Mouse (Mus musculus): ENCODE data around the gene Olfr1329. TPM values are rescaled to one million over a fixed set of nuclear protein-coding genes. Genes with fewer than 3 reads are reported as not detected.
A peak's percentile ranks its signal among the peaks of the same experiment; 100 is the strongest.
"Not testable (repeated sequence)": the region's sequence is repeated elsewhere in the genome, so short reads cannot be mapped to it uniquely, and the experiment has no call there.

The Olfr1329 gene
- not detected for total RNA-seq (2021)
- long read RNA-seq, experiment 1: 0 reads
- long read RNA-seq, experiment 2: 0 reads

DNA sequence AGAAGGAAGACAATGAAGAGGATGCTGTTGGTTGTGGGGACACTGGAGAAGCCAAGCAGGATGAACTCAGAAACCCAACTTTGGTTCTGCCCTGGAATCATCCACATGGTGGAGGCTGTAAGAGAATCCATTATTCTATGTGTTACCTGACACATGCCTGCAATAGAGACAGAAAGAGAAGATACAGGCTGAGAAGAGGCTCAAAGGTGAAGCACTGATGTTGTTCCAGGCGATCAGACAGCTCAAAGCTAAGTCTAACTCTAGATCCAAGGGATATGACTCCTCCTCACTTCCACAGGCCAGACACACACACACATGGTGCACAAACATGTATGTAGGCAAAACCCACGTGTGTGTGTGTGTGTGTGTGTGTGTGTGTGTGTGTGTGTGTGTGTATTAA lies at the start of gene Olfr1329:
Gene Olfr1329, minus strand, starts transcription at position 101 of the 400 bp plus-strand sequence.
- not testable (repeated sequence) for DNase-seq

DNA sequence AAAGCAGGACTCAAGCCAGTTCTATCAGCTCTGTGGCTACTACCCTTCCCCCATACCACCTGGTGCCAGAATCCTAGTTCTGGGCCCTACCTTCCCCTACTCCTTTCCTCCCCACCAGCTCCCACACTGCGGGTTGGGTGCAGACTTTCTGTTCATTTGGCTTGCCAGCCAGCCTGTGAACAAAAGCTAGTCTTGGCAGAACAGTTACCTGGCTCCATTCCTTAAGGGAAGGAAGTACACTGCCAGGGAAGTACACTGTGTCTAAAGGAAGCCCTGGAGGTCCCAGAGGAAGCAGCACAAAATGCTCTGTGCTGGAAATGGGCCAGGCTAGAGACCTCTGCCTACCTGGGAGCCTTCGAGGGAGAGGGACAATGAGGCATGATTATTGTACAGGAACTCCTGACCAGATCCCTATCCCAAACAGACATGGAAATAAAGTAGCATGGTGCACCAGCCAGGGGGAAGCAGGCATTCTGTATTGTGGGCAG lies 43.9 kb upstream of the Olfr1329 start, which contains the start of gene Lao1:
Gene Lao1, plus strand, starts transcription at position 438 of the 488 bp plus-strand sequence.
- peak; percentile 29 to 73 for DNase-seq

DNA sequence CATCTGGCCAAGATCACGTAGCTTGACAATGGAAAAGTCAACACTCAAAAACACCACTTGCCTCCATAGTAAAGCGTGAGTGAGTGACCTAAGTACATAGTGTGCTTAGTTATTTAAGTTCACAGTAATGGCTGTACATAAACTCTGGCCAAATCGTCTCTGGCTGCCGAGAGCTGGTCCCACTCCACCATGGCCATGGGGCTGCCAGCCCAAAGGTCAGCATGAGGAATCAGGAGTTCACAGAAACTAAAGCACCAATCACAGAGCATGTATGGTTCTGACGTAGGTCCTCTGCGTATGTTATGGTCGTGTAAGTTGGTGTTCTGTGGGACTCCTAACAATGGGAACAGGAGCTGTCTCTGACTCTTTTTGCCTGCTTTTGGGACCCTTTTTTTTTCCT lies 41.5 kb upstream of the Olfr1329 start:
- DNase-seq: no peak

GRCm38 (mm10) chr4:118938512-118938911 lies 21.2 kb upstream of the Olfr1329 start, which contains the start of gene Olfr1328:
Gene Olfr1328, minus strand, starts transcription at chr4:118938612.
- no peak for DNase-seq

DNA sequence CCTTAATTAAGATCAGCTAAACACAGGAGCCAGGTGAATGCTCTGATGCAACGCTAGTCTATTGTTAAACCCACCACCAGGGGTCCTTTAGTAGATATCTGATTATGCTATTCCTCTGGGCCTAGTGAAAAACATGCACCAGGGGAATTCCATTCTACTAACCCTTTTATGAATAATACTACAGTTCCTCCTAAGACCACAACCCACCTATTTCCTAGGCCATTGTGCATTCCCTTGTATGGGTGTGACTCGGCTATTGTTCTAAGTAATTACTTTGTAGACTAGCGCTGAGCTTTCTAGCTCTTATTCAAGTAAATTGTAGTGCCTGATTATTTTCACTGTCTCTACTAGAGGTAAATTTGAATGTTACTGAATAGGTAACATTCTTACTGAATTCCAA lies 14.1 kb upstream of the Olfr1329 start:
- DNase-seq: not testable (repeated sequence)

DNA sequence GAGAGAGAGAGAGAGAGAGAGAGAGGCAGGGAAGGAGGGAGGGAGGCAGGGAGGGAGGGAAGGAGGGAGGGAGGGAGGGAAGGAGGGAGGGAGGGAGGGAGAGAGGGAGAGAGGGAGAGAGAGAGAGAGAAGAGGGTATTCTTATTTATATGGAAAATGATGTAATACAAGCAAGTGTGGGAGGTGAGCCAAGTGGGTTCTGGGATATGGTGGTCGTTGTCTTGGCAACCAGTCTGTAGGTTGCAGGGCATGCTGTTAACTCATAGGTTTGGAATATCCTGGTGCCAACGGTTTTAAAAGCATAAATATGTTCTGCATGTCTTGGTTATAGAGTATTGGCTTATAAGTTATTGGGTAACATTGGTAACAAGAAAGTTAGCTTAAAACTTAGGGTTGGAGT lies 15.3 kb downstream of the Olfr1329 start:
- no peak for DNase-seq

GRCm38 (mm10) chr4:118888297-118888696 lies 29.0 kb downstream of the Olfr1329 start, which contains the start of gene Olfr1330:
Gene Olfr1330, plus strand, starts transcription at chr4:118888597.
- DNase-seq: no peak

DNA sequence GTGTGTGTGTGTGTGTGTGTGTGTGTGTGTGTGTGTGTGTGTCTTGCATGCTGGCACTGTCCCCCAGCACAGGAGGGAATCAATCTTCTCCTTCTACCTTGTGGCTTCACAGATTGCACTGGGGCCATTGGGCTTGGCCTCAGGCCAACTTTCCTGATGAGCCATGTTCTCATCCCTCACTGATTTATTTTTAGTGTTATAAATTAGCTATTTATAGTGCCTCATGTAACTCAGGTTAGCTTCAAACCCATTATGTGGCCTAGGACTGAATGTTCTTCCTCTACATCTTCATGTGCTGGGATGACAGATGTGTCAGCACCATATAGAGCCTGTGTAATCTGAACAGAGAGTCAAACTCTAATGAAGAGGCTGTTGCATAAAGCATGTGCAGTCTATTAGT lies 49.7 kb downstream of the Olfr1329 start:
- DNase-seq: peak; percentile 27 to 38

Other genes with a start within 250 kb of the Olfr1329 start
- gene Olfr1342, start 224.7 kb downstream of the Olfr1329 start, total RNA-seq (2021): not detected
- gene Olfr1341, start 213.9 kb downstream of the Olfr1329 start, total RNA-seq (2021): not detected
- gene Olfr1340, start 197.3 kb downstream of the Olfr1329 start, total RNA-seq (2021): not detected
- not detected for gene Olfr1339, start 185.3 kb downstream of the Olfr1329 start, total RNA-seq (2021)
- not detected for gene Olfr1338, start 158.7 kb downstream of the Olfr1329 start, total RNA-seq (2021)
- gene Olfr1337, start 134.9 kb downstream of the Olfr1329 start, total RNA-seq (2021): not detected
- gene Olfr1335, start 107.5 kb downstream of the Olfr1329 start, total RNA-seq (2021): not detected
- not detected for gene Olfr1333, start 81.2 kb downstream of the Olfr1329 start, total RNA-seq (2021)
- gene Olfr1331, start 52.8 kb downstream of the Olfr1329 start, total RNA-seq (2021): not detected
- not detected for gene Olfr1330, start 28.9 kb downstream of the Olfr1329 start, total RNA-seq (2021)
- gene Olfr1328, start 21.1 kb upstream of the Olfr1329 start, total RNA-seq (2021): not detected
- under 1 TPM; 0.10 to 0.62 TPM for gene Lao1, start 44.1 kb upstream of the Olfr1329 start, total RNA-seq (2021)
- 10 to 100 TPM; 12.2 to 13.5 TPM for gene Slc2a1, start 191.2 kb upstream of the Olfr1329 start, total RNA-seq (2021)

Data from heart, adult 18-20 months (tissue).